Mouse (Mus musculus) brain, embryonic 14.5 days (tissue): ENCODE measurements around the gene Gm11213. TPM values are rescaled to one million over a fixed set of nuclear protein-coding genes. Genes with fewer than 3 reads are reported as not detected.

Source experiments
- DNase-seq: peaks from one replicate; pipeline ENCODE4 v3.0.0-alpha.2; 2011; ENCODE audit warnings: low read depth
- CTCF ChIP-seq: fragments of 200-500 bp; IDR thresholded peaks from 2 replicates; pipeline ENCODE4 v1.5.1; 2012; ENCODE audit warnings: inconsistent platforms, mild to moderate bottlenecking, moderate library complexity, borderline replicate concordance; ENCODE audit not compliant: insufficient read depth, insufficient read length; ENCODE audit errors: extremely low read depth
- POLR2A ChIP-seq: fragments of 200-500 bp; IDR thresholded peaks from 2 replicates; pipeline ENCODE4 v1.6.1; 2012; ENCODE audit warnings: mild to moderate bottlenecking, inconsistent platforms, borderline replicate concordance; ENCODE audit not compliant: poor library complexity, insufficient read depth, insufficient read length, severe bottlenecking; ENCODE audit errors: extremely low read depth
- polyA plus RNA-seq: library from polyadenylated mRNA; depleted of rRNA; stranded (reverse); fragments of >200 nt; gene quantifications from 2 replicates; pipeline ENCODE4 v1.2.3, GENCODE M21; 2012

Gene Gm11213
- polyA plus RNA-seq, 1 experiment = not detected

GRCm38 (mm10) chr4:63579649-63580048, 25.4 kb downstream of the Gm11213 start:
- no peak for DNase-seq

GRCm38 (mm10) chr4:63572621-63573020, 32.4 kb downstream of the Gm11213 start:
- TF ChIP-seq POLR2A = no peak
- no peak for TF ChIP-seq CTCF
- no peak for DNase-seq

More at GRCm38 (mm10) chr4:63579649-63580048, 25.4 kb downstream of the Gm11213 start:
- no peak for TF ChIP-seq POLR2A
- no peak for TF ChIP-seq CTCF

GRCm38 (mm10) chr4:63570208-63570781, 34.8 kb downstream of the Gm11213 start:
- DNase-seq = peak; percentile 45
- TF ChIP-seq CTCF = no peak
- no peak for TF ChIP-seq POLR2A

- no peak for DNase-seq
- TF ChIP-seq CTCF (no peak), POLR2A (no peak)
These were observed 35.7 kb downstream of the Gm11213 start for GRCm38 (mm10) chr4:63569322-63569721.

GRCm38 (mm10) chr4:63567712-63568390, 37.2 kb downstream of the Gm11213 start:
- DNase-seq = no peak
- TF ChIP-seq CTCF = no peak
- no peak for TF ChIP-seq POLR2A

GRCm38 (mm10) chr4:63562742-63563141, 42.3 kb downstream of the Gm11213 start:
- DNase-seq = no peak
- no peak for TF ChIP-seq CTCF
- TF ChIP-seq POLR2A = no peak

GRCm38 (mm10) chr4:63561861-63562675, 43.0 kb downstream of the Gm11213 start:
- DNase-seq = no peak
- TF ChIP-seq POLR2A (no peak), CTCF (no peak)

GRCm38 (mm10) chr4:63560079-63560478, 45.0 kb downstream of the Gm11213 start:
- no peak for TF ChIP-seq CTCF
- no peak for TF ChIP-seq POLR2A
- DNase-seq = peak; percentile 31

- TF ChIP-seq CTCF (no peak), POLR2A (no peak)
- peak; percentile 19 for DNase-seq
These were observed 45.8 kb downstream of the Gm11213 start for GRCm38 (mm10) chr4:63559127-63559697.

GRCm38 (mm10) chr4:63558407-63559081, 46.5 kb downstream of the Gm11213 start, which contains the start of gene Tmem268:
Tmem268 (plus strand) TSS chr4:63558781.
- TF ChIP-seq CTCF (peak; percentile 29; the same call in 1 of the 2 replicates), POLR2A (peak; percentile 67)
- peak; percentile 66 for DNase-seq

GRCm38 (mm10) chr4:63557124-63558059, 47.7 kb downstream of the Gm11213 start:
- no peak for DNase-seq
- TF ChIP-seq CTCF = no peak
- TF ChIP-seq POLR2A = no peak

GRCm38 (mm10) chr4:63556665-63557064, 48.4 kb downstream of the Gm11213 start:
- TF ChIP-seq POLR2A (no peak), CTCF (no peak)
- no peak for DNase-seq

GRCm38 (mm10) chr4:63555111-63555510, 50.0 kb downstream of the Gm11213 start:
- DNase-seq = no peak
- TF ChIP-seq CTCF (no peak), POLR2A (no peak)
